Mouse (Mus musculus): ENCODE results near the gene Rnase2b. TPM values are rescaled to one million over a fixed set of nuclear protein-coding genes. Genes with fewer than 3 reads are reported as not detected.
A peak's percentile ranks its signal among the peaks of the same experiment; 100 is the strongest.
"Not testable (repeated sequence)": the region's sequence is repeated elsewhere in the genome, so short reads cannot be mapped to it uniquely, and the experiment has no call there.

The Rnase2b gene
- total RNA-seq, 2 experiments from 2014 or later: 0.51 TPM; not detected in 1

DNA sequence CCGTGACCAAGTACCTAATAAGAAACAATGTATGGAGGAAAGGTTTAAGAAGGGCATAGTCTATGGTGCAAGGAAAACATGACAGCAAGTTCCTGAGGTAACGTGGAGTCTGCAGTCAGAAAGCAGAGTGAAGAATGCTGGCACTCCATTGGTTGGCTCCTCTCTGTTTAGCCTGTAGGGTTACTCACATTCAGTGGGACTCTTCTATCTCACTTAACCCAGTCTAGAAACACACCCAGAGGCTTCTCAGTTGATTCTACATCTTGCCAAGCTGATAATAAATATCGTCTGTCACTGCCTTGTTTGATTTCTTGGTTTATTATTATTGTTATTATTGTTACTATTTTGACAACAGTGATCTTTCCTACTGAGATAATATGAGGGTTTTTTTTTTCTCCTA, 19.5 kb upstream of the Rnase2b start:
- no peak for DNase-seq (ENCODE audit: low spot score in 2 of 2)
- H3K4me3 ChIP-seq: no peak overlapping the region
- peak overlapping the region; percentile 73 for H3K27ac ChIP-seq
- no peak for TF ChIP-seq CTCF (conservative IDR thresholded peaks at IDR 0.05)

DNA sequence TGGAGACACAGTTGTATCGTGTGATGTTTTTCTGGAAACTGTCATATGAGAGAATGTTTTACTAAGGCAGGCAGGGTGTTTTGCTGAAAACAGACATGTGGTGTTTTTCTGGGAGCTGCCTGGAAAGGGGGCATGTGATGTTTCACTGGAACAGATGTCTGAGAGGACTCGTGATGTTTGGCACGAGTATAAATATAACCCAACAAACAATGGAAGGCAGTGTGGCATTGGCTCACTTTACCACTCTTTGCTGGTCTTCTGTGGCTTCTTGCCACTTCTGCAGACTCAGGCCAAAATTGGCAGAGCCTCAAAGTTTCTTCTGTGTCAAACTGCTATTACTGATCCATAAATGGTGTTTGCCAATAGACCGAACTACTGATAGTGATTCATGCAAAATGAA, 18.8 kb upstream of the Rnase2b start:
- no peak for TF ChIP-seq CTCF (conservative IDR thresholded peaks at IDR 0.05)
- peak; percentile 25 to 55 for DNase-seq (ENCODE audit: low spot score in 2 of 2)
- Histone ChIP-seq H3K27ac (peak overlapping the region; percentile 73), H3K4me3 (no peak overlapping the region)

DNA sequence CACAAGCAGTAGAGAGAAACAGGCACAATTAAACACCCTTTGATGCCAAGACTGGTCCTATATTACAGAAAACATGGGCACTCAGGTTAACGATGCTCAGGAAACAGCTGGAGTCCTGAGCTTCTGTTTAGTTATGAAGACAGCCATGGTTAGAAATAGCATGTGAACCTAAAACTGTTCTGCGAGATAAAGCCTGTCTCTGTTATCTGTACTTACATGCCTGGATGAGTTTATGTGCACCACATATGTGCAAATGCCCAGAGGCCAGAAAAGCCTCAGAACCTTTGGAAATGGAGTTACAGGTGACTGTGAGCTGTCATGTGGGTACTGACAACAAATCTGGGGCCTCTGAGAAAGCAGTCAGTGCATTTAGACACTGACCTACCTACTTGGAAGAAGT, 18.1 kb upstream of the Rnase2b start:
- H3K4me3 ChIP-seq: no peak overlapping the region
- H3K27ac ChIP-seq: peak overlapping the region; percentile 73
- no peak for DNase-seq (ENCODE audit: low spot score in 2 of 2)
- TF ChIP-seq CTCF (conservative IDR thresholded peaks at IDR 0.05): no peak

- DNase-seq (ENCODE audit: low spot score in 2 of 2): no peak
- peak overlapping the region; percentile 73; the same call in 1 of the 2 replicates for H3K27ac ChIP-seq
- no peak overlapping the region for H3K4me3 ChIP-seq
- no peak for TF ChIP-seq CTCF (conservative IDR thresholded peaks at IDR 0.05)
Measured at GRCm38 (mm10) chr14:51144451-51144850, 17.6 kb upstream of the Rnase2b start.

DNA sequence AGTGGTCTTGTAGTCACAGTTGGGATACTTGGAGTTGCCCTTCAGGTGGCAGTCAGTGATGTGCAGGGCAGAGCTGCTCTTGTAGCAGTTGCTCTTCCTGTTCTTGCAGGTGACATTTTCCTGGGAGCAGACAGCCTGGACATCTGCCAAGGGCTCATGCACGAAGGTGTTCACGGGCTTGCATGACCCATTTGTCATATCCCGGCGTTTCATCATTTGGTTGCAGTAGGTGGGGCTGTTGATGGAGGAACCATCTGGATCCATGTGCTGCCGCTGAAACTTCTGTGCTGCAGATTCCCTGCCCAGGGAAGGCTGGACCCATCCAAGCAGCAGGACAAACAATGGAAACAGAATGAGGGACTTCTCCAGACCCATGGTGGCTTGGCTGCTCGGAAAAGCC, 16.5 kb upstream of the Rnase2b start:
- TF ChIP-seq CTCF (conservative IDR thresholded peaks at IDR 0.05): no peak
- no peak for DNase-seq (ENCODE audit: low spot score in 2 of 2)
- no peak overlapping the region for H3K27ac ChIP-seq
- H3K4me3 ChIP-seq: no peak overlapping the region

- no peak for TF ChIP-seq CTCF (conservative IDR thresholded peaks at IDR 0.05)
- H3K27ac ChIP-seq: peak within 1 kb of the TSS; percentile 55; the same call in 1 of the 2 replicates
- DNase-seq (ENCODE audit: low spot score in 2 of 2): no peak
- H3K4me3 ChIP-seq: no peak within 1 kb of the TSS
Measured at GRCm38 (mm10) chr14:51146685-51147084, 15.4 kb upstream of the Rnase2b start, which contains the start of gene Rnase1. Rnase1 (minus strand) TSS chr14:51146785.

GRCm38 (mm10) chr14:51148006-51148405, 14.1 kb upstream of the Rnase2b start:
- H3K27ac ChIP-seq: no peak overlapping the region

GRCm38 (mm10) chr14:51149164-51149563, 12.9 kb upstream of the Rnase2b start:
- no peak for DNase-seq (ENCODE audit: low spot score in 2 of 2)
- H3K27ac ChIP-seq: no peak overlapping the region
- no peak overlapping the region for H3K4me3 ChIP-seq
- TF ChIP-seq CTCF (conservative IDR thresholded peaks at IDR 0.05): no peak

More at GRCm38 (mm10) chr14:51148006-51148405, 14.1 kb upstream of the Rnase2b start:
- no peak overlapping the region for H3K4me3 ChIP-seq
- DNase-seq (ENCODE audit: low spot score in 2 of 2): no peak
- no peak for TF ChIP-seq CTCF (conservative IDR thresholded peaks at IDR 0.05)

DNA sequence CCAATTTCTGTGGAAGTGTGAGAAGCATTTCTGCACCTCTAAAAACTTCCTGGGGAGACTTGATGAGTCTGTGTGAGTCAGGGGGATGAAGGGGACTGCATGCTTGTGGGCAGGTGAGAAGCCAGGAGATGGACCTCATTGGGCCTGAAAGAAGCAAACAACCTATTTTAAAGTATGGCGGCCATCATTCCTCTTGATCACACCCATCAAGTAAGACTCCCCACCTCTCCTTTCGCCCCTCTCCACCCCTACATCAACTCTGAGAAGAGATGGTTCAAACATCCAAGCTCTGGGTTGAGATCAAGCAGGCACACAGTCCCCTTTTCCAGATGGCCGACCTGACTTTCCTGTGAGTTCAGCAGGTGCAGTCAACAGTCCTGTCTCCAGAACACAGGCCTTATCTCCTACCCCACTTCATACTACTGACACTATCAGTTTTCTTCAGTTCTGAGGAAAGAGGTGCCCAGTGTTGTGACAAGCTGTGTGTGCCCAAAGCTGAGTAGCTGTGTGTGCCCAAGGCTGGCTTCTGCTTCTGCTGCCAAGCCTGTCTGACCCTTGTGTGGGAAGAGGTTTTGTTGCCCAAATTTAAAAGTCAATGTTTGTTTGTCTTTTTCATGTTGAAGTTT, 11.7 kb upstream of the Rnase2b start:
- no peak overlapping the region for H3K4me3 ChIP-seq
- TF ChIP-seq CTCF (conservative IDR thresholded peaks at IDR 0.05): no peak
- no peak overlapping the region for H3K27ac ChIP-seq
- DNase-seq (ENCODE audit: low spot score in 2 of 2): no peak

- no peak overlapping the region for H3K4me3 ChIP-seq
- no peak for TF ChIP-seq CTCF (conservative IDR thresholded peaks at IDR 0.05)
- H3K27ac ChIP-seq: no peak overlapping the region
- DNase-seq (ENCODE audit: low spot score in 2 of 2): no peak
Measured at GRCm38 (mm10) chr14:51152249-51152870, 9.7 kb upstream of the Rnase2b start.

- no peak for TF ChIP-seq CTCF (conservative IDR thresholded peaks at IDR 0.05)
- no peak overlapping the region for H3K27ac ChIP-seq
- H3K4me3 ChIP-seq: no peak overlapping the region
- DNase-seq (ENCODE audit: low spot score in 2 of 2): no peak
Measured at GRCm38 (mm10) chr14:51156056-51156735, 5.9 kb upstream of the Rnase2b start.

GRCm38 (mm10) chr14:51156736-51157068, 5.4 kb upstream of the Rnase2b start:
- no peak for TF ChIP-seq CTCF (conservative IDR thresholded peaks at IDR 0.05)
- no peak for DNase-seq (ENCODE audit: low spot score in 2 of 2)
- H3K4me3 ChIP-seq: no peak overlapping the region
- no peak overlapping the region for H3K27ac ChIP-seq

- H3K4me3 ChIP-seq: no peak overlapping the region
- H3K27ac ChIP-seq: no peak overlapping the region
- no peak for DNase-seq (ENCODE audit: low spot score in 2 of 2)
- TF ChIP-seq CTCF (conservative IDR thresholded peaks at IDR 0.05): no peak
Measured at GRCm38 (mm10) chr14:51157072-51157471, 5.0 kb upstream of the Rnase2b start.

DNA sequence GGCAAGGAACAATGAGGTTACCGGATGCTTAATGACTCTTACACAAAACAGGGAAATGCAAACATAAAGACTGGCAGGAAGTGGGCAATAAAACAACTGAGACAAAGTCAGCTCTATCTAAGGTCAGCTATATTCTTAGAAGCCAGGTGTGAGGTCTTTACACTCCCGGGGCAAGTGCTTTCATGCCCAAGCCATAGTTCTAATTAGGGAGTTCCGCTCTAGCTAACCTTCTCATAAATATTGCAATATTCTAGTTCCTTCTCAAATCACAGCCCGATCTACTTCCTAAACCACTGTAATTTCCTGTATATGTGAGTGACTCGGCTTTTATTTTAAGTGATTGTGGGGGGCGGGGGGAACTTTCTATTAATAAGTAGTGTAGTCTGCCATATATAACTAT, 1.3 kb downstream of the Rnase2b start:
- H3K27ac ChIP-seq; DNase-seq (ENCODE audit: low spot score in 2 of 2); H3K4me3 ChIP-seq: not testable (repeated sequence)

All from layer of hippocampus, adult 2 months (tissue).